Mouse (Mus musculus): ENCODE measurements around the gene Hacd2. TPM values are rescaled to one million over a fixed set of nuclear protein-coding genes. Genes with fewer than 3 reads are reported as not detected.

Gene Hacd2
- polyA plus RNA-seq, 1 experiment from 2014 or later, result 61.8 TPM

DNA sequence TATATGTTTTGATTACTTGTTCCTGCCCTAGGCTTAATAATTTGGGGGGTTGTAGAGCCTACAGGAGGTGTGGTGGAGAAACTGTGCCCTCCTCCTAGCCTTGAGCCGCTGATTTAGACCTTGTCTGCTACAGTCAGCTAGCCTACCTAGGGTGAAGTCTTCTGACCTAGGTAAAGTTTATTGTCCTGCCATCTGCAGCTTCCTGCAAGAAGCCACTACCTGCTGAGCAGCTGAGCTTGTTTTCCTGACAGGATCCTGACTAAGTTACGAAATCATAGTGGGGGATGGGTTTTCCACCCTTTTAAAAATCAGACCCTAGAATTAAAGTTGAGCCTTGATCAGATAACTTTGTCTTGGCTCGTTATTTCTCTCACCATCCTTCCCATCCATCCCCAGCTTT is 5.7 kb upstream of the Hacd2 start:
- H3K4me2 ChIP-seq (ENCODE audit: low read depth, low read length), result no peak overlapping the region
- H3K4me3 ChIP-seq (ENCODE audit: low read depth, low read length), result no peak overlapping the region
- no peaks in the 10 kb centered on the region for H3K4me1 ChIP-seq (ENCODE audit: control insufficient read depth, insufficient read depth, low read length)
- H3K27ac ChIP-seq (replicated peaks; ENCODE audit: low read depth, low read length), result no peak overlapping the region
- H3K9ac ChIP-seq (ENCODE audit: low read depth, low read length), result no peak overlapping the region
- no peaks in the 10 kb centered on the region for H3K36me3 ChIP-seq (ENCODE audit: control insufficient read depth, insufficient read depth, low read length)
- ATAC-seq (ENCODE audit: low read depth) (no peak), DNase-seq (ENCODE audit: low spot score) (no peak)
- WGBS, result 67% methylated on average over 3 of the region's 3 CpGs
- peaks cover under 1% of the 10 kb centered on the region; the same call in 1 of the 2 replicates for H3K9me3 ChIP-seq (ENCODE audit: control insufficient read depth, low read length)
- H3K27me3 ChIP-seq (replicated peaks; ENCODE audit: control insufficient read depth, insufficient read depth, low read length), result peaks cover 19% of the 10 kb centered on the region

DNA sequence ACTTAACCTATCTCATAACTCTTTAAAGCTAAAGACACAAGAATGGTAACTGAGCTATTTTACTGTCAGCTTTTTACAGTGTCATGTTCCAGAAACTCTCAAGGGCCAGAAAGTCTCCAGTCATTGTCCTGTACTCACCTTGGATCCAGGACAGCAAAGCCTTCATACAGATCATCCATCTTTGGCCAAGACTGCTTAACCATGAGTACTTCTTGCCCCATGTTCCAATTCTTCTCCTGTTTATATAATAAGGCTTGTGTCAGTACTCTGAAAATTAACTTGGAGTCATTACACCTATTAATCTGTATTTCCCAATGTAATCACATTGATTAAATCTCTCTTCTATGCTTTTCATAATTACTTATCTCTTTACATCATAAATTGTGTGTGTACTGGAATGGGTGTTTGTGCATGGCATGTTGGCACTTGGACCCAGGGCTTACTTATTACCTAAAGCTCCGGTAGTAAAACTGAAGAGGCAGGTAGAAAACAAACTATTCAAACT is 3.7 kb upstream of the Hacd2 start:
- no peaks in the 10 kb centered on the region for H3K36me3 ChIP-seq (ENCODE audit: control insufficient read depth, insufficient read depth, low read length)
- H3K9ac ChIP-seq (ENCODE audit: low read depth, low read length), result no peak overlapping the region
- peaks cover 19% of the 10 kb centered on the region for H3K27me3 ChIP-seq (replicated peaks; ENCODE audit: control insufficient read depth, insufficient read depth, low read length)
- H3K4me1 ChIP-seq (ENCODE audit: control insufficient read depth, insufficient read depth, low read length), result no peaks in the 10 kb centered on the region
- ATAC-seq (ENCODE audit: low read depth), result no peak
- peaks cover 4% of the 10 kb centered on the region; the same call in 1 of the 2 replicates for H3K9me3 ChIP-seq (ENCODE audit: control insufficient read depth, low read length)
- DNase-seq (ENCODE audit: low spot score), result no peak
- no peak overlapping the region for H3K4me2 ChIP-seq (ENCODE audit: low read depth, low read length)
- no peak overlapping the region for H3K4me3 ChIP-seq (ENCODE audit: low read depth, low read length)
- no peak overlapping the region for H3K27ac ChIP-seq (replicated peaks; ENCODE audit: low read depth, low read length)
- 91% methylated on average over 1 of the region's 1 CpGs for WGBS

DNA sequence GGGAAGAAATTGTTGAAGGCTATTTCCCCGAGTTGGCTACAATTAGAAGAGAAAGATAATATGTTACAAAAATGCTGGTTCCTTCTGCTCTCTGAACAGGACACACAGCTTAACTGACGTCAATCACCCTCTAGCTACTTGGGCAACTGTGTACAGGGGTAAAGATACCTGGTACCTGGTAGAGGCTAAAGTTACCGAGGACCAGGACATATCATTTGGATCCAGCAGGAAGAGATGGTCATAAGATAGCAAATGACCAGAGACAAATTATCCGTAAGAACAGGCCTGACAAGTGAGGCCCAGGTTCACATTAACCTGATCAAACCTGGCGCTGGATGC is 356 bp upstream of the Hacd2 start:
- Histone ChIP-seq H3K9me3 (ENCODE audit: control insufficient read depth, low read length) (peaks cover 4% of the 10 kb centered on the region; the same call in 1 of the 2 replicates), H3K4me3 (ENCODE audit: low read depth, low read length) (peak overlapping the region; percentile 91), H3K36me3 (ENCODE audit: control insufficient read depth, insufficient read depth, low read length) (peaks cover 4% of the 10 kb centered on the region; the same call in 1 of the 2 replicates), H3K27ac (replicated peaks; ENCODE audit: low read depth, low read length) (no peak overlapping the region), H3K4me2 (ENCODE audit: low read depth, low read length) (peak overlapping the region; percentile 52), H3K9ac (ENCODE audit: low read depth, low read length) (no peak overlapping the region), H3K4me1 (ENCODE audit: control insufficient read depth, insufficient read depth, low read length) (no peaks in the 10 kb centered on the region), H3K27me3 (replicated peaks; ENCODE audit: control insufficient read depth, insufficient read depth, low read length) (peaks cover 19% of the 10 kb centered on the region)
- ATAC-seq (ENCODE audit: low read depth) (no peak), DNase-seq (ENCODE audit: low spot score) (no peak)
- 52% methylated on average over 5 of the region's 5 CpGs for WGBS

DNA sequence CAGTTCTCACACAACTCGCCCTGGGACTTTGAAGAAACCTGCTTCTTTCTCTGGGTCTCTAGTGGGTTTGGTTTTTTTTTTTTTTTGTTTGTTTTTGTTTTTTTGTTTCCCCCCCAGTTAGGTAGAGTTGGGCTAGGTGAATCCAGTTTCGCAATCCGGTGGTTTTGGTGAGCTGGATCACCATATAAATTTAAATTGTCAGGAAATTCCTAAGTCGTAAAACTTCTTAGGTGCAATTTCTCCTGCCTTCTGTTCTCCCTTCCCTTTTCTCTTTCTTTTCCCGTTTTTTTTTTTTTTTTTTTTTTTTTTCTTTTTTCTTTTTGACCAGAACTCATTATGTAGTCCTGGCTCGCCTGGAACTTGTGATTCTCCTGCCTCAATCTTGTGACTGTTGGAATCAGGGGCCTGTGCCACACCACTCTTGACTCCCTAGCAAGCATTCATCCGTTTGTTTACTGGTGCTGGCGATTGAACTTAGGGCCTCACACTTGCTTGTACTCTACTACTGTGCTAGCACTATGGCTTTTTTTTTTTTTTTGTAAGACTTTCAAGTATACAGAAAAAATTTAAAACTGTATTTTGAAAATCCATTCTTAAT is 1.0 kb downstream of the Hacd2 start:
- H3K27ac ChIP-seq (replicated peaks; ENCODE audit: low read depth, low read length), result 0 out of 2 replicates have a peak overlapping the region, but pooled peaks have one; percentile 68
- 7% methylated on average over 8 of the region's 8 CpGs for WGBS
- no peak for DNase-seq (ENCODE audit: low spot score)

DNA sequence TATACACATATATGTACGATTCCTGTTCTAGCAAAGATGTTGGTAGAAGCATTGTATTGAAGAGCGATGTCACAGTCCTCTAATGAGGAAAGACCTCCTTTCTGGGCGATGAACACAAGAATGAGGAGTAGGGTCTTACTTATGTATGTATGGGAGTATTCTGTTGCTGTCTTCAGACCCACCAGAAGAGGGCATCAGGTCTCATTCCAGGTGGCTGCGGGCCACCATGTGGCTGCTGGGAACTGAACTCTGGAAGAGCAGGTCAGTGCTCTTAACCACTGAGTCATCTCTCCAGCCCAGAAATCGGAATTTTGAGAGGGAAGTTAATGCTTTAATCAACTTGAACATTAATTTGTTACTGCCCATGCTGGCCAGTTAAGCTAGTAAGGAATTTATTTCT is 2.1 kb downstream of the Hacd2 start:
- Histone ChIP-seq H3K9me3 (ENCODE audit: control insufficient read depth, low read length) (peaks cover 4% of the 10 kb centered on the region; the same call in 1 of the 2 replicates), H3K4me3 (ENCODE audit: low read depth, low read length) (no peak overlapping the region), H3K27ac (replicated peaks; ENCODE audit: low read depth, low read length) (no peak overlapping the region), H3K36me3 (ENCODE audit: control insufficient read depth, insufficient read depth, low read length) (peaks cover 13% of the 10 kb centered on the region; the same call in 1 of the 2 replicates), H3K27me3 (replicated peaks; ENCODE audit: control insufficient read depth, insufficient read depth, low read length) (peaks cover 19% of the 10 kb centered on the region), H3K9ac (ENCODE audit: low read depth, low read length) (no peak overlapping the region), H3K4me2 (ENCODE audit: low read depth, low read length) (no peak overlapping the region), H3K4me1 (ENCODE audit: control insufficient read depth, insufficient read depth, low read length) (no peaks in the 10 kb centered on the region)
- DNase-seq (ENCODE audit: low spot score) (no peak), ATAC-seq (ENCODE audit: low read depth) (no peak)
- 88% methylated on average over 5 of the region's 5 CpGs for WGBS

More for the DNA sequence above, 1.0 kb downstream of the Hacd2 start:
- Histone ChIP-seq H3K4me3 (ENCODE audit: low read depth, low read length) (peak overlapping the region; percentile 91), H3K9ac (ENCODE audit: low read depth, low read length) (peak overlapping the region; percentile 79), H3K27me3 (replicated peaks; ENCODE audit: control insufficient read depth, insufficient read depth, low read length) (peaks cover 19% of the 10 kb centered on the region), H3K4me1 (ENCODE audit: control insufficient read depth, insufficient read depth, low read length) (no peaks in the 10 kb centered on the region), H3K9me3 (ENCODE audit: control insufficient read depth, low read length) (peaks cover 4% of the 10 kb centered on the region; the same call in 1 of the 2 replicates), H3K36me3 (ENCODE audit: control insufficient read depth, insufficient read depth, low read length) (peaks cover 4% of the 10 kb centered on the region; the same call in 1 of the 2 replicates), H3K4me2 (ENCODE audit: low read depth, low read length) (peak overlapping the region; percentile 52)
- ATAC-seq (ENCODE audit: low read depth), result no peak

DNA sequence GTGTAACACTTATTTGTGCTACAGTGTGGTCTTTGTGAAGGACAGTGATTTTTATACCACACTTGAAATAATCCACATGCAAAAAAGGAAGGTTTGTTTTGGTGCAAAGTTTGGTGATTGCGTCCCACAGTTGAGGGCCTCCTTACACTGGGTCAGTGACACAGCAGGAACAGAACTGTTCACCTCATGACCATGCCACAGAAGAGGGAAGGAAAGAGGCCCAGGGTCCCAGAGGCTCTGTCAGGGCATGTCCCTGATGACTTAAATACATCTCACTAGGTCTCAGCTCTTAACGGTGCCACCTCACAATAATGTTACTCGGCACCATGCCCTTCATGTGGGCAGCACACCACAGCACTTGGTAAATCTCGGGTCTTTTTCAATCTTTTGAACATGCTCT is 3.1 kb downstream of the Hacd2 start:
- H3K9me3 ChIP-seq (ENCODE audit: control insufficient read depth, low read length), result peaks cover 4% of the 10 kb centered on the region; the same call in 1 of the 2 replicates
- H3K27ac ChIP-seq (replicated peaks; ENCODE audit: low read depth, low read length), result no peak overlapping the region
- peaks cover 23% of the 10 kb centered on the region for H3K36me3 ChIP-seq (ENCODE audit: control insufficient read depth, insufficient read depth, low read length)
- H3K4me2 ChIP-seq (ENCODE audit: low read depth, low read length), result no peak overlapping the region
- no peaks in the 10 kb centered on the region for H3K4me1 ChIP-seq (ENCODE audit: control insufficient read depth, insufficient read depth, low read length)
- H3K4me3 ChIP-seq (ENCODE audit: low read depth, low read length), result no peak overlapping the region
- WGBS, result 91% methylated on average over 4 of the region's 4 CpGs
- peaks cover 9% of the 10 kb centered on the region for H3K27me3 ChIP-seq (replicated peaks; ENCODE audit: control insufficient read depth, insufficient read depth, low read length)
- DNase-seq (ENCODE audit: low spot score), result no peak
- ATAC-seq (ENCODE audit: low read depth), result no peak
- no peak overlapping the region for H3K9ac ChIP-seq (ENCODE audit: low read depth, low read length)

DNA sequence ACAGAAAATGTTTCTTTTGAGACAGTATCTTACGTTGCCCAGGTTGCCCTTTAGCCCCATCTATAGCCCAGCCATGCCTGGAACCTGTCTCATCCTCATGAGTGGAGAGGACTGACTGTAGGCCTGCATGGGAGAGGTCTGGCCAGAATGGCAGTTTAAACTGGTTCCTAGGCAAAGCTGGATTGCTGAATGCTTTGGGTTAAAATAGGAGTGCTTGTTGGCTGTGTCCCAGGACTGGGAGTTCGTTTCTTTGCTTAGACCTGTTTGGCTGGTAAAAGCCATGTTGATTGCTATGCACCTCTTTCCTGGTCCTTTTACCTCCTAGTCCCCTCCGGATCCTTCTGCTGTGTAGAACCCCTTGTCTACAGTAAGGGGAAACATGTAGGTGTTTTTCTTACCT is 11.0 kb downstream of the Hacd2 start:
- H3K36me3 ChIP-seq (ENCODE audit: control insufficient read depth, insufficient read depth, low read length), result peaks cover 42% of the 10 kb centered on the region
- no peaks in the 10 kb centered on the region for H3K27me3 ChIP-seq (replicated peaks; ENCODE audit: control insufficient read depth, insufficient read depth, low read length)
- H3K9ac ChIP-seq (ENCODE audit: low read depth, low read length), result no peak overlapping the region
- 77% methylated on average over 3 of the region's 3 CpGs for WGBS
- H3K4me3 ChIP-seq (ENCODE audit: low read depth, low read length), result no peak overlapping the region
- H3K9me3 ChIP-seq (ENCODE audit: control insufficient read depth, low read length), result no peaks in the 10 kb centered on the region
- H3K4me1 ChIP-seq (ENCODE audit: control insufficient read depth, insufficient read depth, low read length), result no peaks in the 10 kb centered on the region
- H3K4me2 ChIP-seq (ENCODE audit: low read depth, low read length), result no peak overlapping the region
- peak; percentile 60 for DNase-seq (ENCODE audit: low spot score)
- no peak for ATAC-seq (ENCODE audit: low read depth)
- H3K27ac ChIP-seq (replicated peaks; ENCODE audit: low read depth, low read length), result peak overlapping the region; percentile 56

DNA sequence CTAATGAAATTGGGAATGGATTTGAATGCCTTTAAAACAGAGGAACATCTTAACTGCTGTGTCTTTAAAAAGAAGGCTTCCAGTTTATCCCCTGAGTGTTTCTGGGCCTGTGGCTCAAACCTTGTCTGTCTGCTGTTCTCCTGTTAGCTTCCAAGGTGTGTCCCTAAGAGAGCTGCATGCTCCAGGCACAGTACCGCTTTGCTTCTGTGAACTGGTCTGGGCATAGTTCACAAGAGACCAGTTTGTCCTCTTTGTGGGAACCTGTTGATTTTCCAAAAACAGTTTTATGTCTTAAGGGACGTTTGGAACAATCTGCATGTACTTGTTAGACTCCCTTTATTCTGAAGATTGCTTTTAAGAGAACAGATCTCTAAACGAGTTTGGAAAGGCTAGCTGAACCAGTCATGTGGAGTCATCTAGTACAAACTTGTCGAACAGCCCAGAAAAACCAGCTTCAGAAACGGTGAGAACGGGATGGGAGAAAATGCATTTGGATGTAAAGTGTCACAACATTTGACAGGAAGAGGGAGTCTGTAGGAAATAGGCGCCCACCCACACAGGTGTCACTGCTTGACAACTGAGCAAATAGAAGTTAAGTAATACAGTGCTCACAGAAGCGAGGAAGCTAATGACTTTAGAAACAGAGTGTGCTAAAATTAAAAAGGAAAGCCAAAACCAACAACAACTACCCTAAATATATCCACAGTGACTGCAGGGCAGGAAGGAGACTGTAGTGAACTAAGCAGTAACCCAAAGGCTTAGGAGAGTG is 11.8 kb downstream of the Hacd2 start:
- Histone ChIP-seq H3K9me3 (ENCODE audit: control insufficient read depth, low read length) (no peaks in the 10 kb centered on the region), H3K4me2 (ENCODE audit: low read depth, low read length) (no peak overlapping the region)
- ATAC-seq (ENCODE audit: low read depth), result peak; percentile 67

More for the DNA sequence above, 11.8 kb downstream of the Hacd2 start:
- H3K27me3 ChIP-seq (replicated peaks; ENCODE audit: control insufficient read depth, insufficient read depth, low read length), result no peaks in the 10 kb centered on the region
- WGBS, result 65% methylated on average over 8 of the region's 8 CpGs
- no peak overlapping the region for H3K9ac ChIP-seq (ENCODE audit: low read depth, low read length)
- H3K4me3 ChIP-seq (ENCODE audit: low read depth, low read length), result no peak overlapping the region
- peak; percentile 80 for DNase-seq (ENCODE audit: low spot score)
- no peaks in the 10 kb centered on the region for H3K4me1 ChIP-seq (ENCODE audit: control insufficient read depth, insufficient read depth, low read length)
- peak overlapping the region; percentile 56 for H3K27ac ChIP-seq (replicated peaks; ENCODE audit: low read depth, low read length)
- peaks cover 37% of the 10 kb centered on the region for H3K36me3 ChIP-seq (ENCODE audit: control insufficient read depth, insufficient read depth, low read length)

All from embryonic facial prominence, embryonic 14.5 days (tissue).